Mouse (Mus musculus) naive thymus-derived CD4-positive, alpha-beta T cell, adult 5 months (primary cell): ENCODE measurements around the gene Gm3591. TPM values are rescaled to one million over a fixed set of nuclear protein-coding genes. Genes with fewer than 3 reads are reported as not detected.

Experiments used
- polyA plus RNA-seq: library from polyadenylated mRNA; unstranded; fragments of 100-300 nt; shearing (Covaris generic); gene quantifications from one replicate; pipeline ENCODE4 v1.2.1, GENCODE M21; 2017

The Gm3591 gene
- polyA plus RNA-seq, result not detected

GRCm38 (mm10) chr14:6412382-6412781 is at the start of gene Gm3591:
TSS of gene Gm3591 (minus strand) at chr14:6412482.

GRCm38 (mm10) chr14:6444511-6444910 is 32.2 kb upstream of the Gm3591 start, which contains the start of gene Gm3594:
TSS of gene Gm3594 (minus strand) at chr14:6444611.

GRCm38 (mm10) chr14:6390219-6390618 is 22.1 kb downstream of the Gm3591 start, which contains the start of gene Gm16440:
TSS of gene Gm16440 (minus strand) at chr14:6390319.

Other genes with a start within 250 kb of the Gm3591 start
- gene Gm21560, start 193.2 kb downstream of the Gm3591 start, polyA plus RNA-seq, result not detected
- gene Gm3411, start 125.2 kb downstream of the Gm3591 start, polyA plus RNA-seq, result 0.51 TPM
- gene Gm21103, start 107.6 kb downstream of the Gm3591 start, polyA plus RNA-seq, result not detected
- not detected for gene Gm3618, start 68.8 kb downstream of the Gm3591 start, polyA plus RNA-seq
- gene Gm16440, start 22.2 kb downstream of the Gm3591 start, polyA plus RNA-seq, result not detected
- not detected for gene Gm3594, start 32.1 kb upstream of the Gm3591 start, polyA plus RNA-seq
- gene Gm8356, start 124.8 kb upstream of the Gm3591 start, polyA plus RNA-seq, result not detected
- not detected for gene Gm3629, start 178.1 kb upstream of the Gm3591 start, polyA plus RNA-seq
- not detected for gene Gm3460, start 209.9 kb upstream of the Gm3591 start, polyA plus RNA-seq